Mouse (Mus musculus) spleen, adult 2 months (tissue): ENCODE data around the gene Bloc1s2.

ENCODE experiments used
- CTCF ChIP-seq: fragments of 200-500 bp; IDR thresholded peaks from 2 replicates; pipeline ENCODE4 v1.5.1; 2011; ENCODE audit warnings: mild to moderate bottlenecking, inconsistent platforms; ENCODE audit not compliant: insufficient read depth, insufficient read length, insufficient replicate concordance; ENCODE audit errors: extremely low read depth
- POLR2A ChIP-seq: fragments of 200-500 bp; IDR thresholded peaks from 2 replicates; pipeline ENCODE4 v1.6.1; 2011; ENCODE audit warnings: low read depth, low read length, inconsistent platforms

- TF ChIP-seq CTCF, result no peak
- no peak for TF ChIP-seq POLR2A
These were observed 42.8 kb upstream of the Bloc1s2 start for GRCm38 (mm10) chr19:44189056-44189455.
